Mouse (Mus musculus) thymus, postnatal 25 days (tissue): ENCODE measurements around the gene Rrm1.
"Not testable (repeated sequence)": the region's sequence is repeated elsewhere in the genome, so short reads cannot be mapped to it uniquely, and the experiment has no call there.

Source experiments
- DNase-seq: peaks from one replicate; pipeline ENCODE4 v3.0.0; 2022

Gene Rrm1

GRCm38 (mm10) chr7:102441657-102442391, at the start of gene Rrm1:
Rrm1 (plus strand) TSS chr7:102441695.
- DNase-seq, result peak; percentile 94

- no peak for DNase-seq
These were observed 47.6 kb upstream of the Rrm1 start for GRCm38 (mm10) chr7:102393898-102394297.

- no peak for DNase-seq
These were observed 45.6 kb upstream of the Rrm1 start for GRCm38 (mm10) chr7:102395894-102396293.

GRCm38 (mm10) chr7:102396331-102396730, 45.2 kb upstream of the Rrm1 start:
- no peak for DNase-seq

DNA sequence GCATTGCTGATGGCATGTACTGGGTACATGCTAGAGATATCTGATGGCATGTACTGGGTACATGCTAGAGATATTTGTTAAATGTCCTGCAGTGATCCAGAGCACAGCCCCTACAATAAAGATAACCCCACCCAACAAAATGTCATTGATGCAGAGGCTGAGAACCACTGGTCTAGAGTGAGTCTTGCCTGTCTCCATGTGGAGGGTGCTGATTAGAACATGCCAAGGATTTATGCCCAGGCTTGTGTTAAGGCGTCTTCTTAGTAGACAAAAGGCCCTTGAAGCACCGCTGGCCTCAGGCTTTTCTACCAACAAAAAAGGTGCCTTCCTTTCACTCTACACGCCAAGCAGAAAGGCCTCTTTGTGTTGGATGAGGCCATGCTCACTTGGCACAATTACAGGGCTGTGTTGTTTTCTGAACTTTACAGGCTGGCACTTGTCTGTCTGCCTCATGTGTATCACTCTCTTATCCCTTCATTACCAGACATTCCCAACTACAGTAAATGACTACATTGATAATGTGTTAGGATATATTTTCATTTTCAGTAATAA, 42.2 kb upstream of the Rrm1 start:
- DNase-seq, result no peak

DNA sequence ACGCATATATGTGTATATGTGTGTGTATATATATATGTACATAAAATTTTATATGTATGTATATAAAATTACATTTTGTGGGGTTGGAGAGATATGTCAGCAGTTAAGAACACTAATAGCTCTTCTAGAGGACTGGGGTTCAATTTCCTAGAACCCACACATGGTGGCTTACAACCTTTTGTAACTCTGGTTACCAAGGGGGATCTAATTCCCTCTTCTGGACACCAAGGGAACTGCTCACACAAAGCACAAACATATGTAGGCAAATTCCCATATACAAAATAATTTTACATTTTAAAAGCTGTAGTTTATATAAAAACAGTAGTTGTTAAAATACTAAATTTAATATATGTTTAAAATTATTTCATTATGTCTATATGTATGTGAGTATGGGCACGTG, 37.4 kb upstream of the Rrm1 start:
- DNase-seq, result no peak

- no peak for DNase-seq
These were observed 34.1 kb upstream of the Rrm1 start for GRCm38 (mm10) chr7:102407440-102407839.

GRCm38 (mm10) chr7:102415272-102415671, 26.2 kb upstream of the Rrm1 start:
- not testable (repeated sequence) for DNase-seq

GRCm38 (mm10) chr7:102415841-102416240, 25.7 kb upstream of the Rrm1 start:
- no peak for DNase-seq

- peak; percentile 45 for DNase-seq
These were observed 24.1 kb upstream of the Rrm1 start for GRCm38 (mm10) chr7:102417398-102417797.

DNA sequence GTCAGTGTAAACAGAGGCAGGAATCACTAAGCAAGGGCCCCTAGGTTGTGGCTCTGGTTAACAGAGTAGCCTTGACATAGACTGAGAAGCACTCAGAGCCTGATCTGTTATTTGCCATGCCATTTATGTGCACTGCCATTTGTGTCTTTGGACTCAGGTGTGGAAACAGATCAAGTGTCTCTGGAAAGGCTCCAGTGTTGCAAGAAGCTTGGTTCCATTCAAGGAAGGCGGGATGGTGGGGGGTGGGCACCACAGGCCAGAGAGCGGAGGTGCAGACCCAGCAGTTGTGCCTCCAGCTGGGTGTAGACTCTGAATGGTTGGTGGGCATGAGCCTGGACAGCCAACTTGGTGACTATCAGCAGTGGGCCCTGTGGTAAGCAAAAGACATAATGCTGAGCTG, 19.5 kb upstream of the Rrm1 start:
- DNase-seq, result no peak

DNA sequence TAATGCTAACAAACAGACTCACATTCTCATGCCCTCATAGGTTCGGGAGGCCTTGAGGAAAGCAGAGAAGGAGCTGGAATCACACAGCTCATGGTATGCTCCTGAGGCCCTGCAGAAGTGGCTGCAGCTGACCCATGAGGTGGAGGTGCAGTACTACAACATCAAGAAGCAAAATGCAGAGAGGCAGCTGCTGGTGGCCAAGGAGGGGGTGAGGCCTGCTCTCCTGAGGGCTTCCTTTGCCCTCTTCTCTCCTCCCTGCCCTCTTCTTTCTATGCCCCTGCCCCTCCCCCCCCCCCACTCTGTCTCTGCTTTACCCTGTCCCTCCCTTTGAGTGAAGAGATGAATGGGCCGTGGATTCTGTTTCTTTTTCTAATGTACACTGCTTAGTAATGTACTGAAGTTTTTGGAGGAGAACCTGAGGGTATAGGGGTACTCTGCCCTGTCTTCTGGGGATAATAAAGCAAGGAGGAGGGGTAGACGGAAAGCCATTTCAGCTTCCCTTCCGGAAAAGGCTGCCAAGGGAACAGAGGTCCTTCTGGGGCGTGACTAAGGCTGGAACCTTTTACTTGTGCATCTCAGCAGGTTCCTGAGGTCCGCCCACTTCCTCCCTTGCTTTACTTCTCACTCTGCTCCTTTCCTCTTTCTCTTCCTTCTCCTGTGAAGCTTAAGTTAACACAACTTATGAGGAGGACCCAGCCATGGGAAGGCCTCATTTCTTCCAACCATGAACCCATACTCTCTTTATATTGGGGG, 15.4 kb upstream of the Rrm1 start:
- peak; percentile 27 for DNase-seq

DNA sequence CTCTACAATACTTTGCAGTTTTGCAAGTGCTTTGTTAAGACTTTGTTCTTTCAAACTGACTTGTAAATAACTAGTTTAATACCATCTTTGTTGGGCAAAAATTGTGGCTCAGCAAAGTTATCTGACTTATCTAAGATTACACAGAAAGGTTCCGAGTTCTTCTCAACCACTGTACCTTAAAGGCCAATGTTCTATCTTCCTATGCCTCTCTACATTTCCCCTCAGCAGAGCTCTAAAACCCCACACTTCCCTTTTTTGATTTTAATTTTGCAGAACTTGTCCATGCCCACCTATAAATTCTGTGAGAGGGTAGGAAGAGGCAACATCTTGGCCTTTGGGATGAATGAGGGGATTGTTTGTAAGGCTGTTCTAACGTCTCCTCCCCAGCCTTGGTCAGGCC, 7.2 kb upstream of the Rrm1 start:
- DNase-seq, result no peak

DNA sequence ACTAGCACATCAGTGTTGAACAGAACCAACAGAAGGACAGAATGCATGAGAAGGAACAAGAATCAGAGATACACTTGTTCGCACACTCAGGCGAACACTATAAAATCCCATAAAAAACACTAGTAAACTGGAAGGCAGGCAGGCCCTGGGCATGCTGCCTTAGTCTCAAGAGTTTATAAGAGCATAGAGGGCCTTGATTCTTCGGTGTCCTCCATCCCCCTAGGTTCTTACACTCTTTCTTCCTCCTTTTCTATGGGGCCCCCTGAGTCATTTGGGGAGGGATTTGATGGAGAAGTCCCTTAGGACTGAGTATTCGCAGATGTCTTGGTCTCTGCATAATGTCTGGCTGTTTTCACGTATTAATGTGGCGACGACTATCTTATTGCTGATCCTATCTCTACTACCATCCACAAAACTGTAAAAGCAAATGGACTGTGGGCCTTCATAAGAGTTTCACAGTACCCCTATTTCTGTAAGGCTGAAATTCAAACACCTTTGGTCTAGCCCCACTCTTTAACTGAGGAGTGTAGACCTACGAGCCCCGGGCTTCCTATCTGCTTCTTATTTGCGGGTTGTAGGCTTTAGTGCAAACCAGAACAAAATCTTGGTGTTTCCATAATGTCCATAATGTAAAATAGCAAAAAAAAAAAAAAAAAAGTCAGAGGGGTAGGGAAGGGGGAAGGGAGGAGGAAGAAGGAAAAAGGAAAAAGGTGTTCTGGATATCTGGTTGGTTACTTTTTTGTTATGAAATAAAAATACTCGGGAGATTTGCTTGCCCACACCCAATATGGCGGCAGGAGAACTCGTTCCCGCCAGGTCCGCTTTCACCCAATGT, 456 bp upstream of the Rrm1 start:
- DNase-seq, result no peak

GRCm38 (mm10) chr7:102442432-102442831, 937 bp downstream of the Rrm1 start:
- DNase-seq, result no peak

GRCm38 (mm10) chr7:102444301-102444700, 2.8 kb downstream of the Rrm1 start:
- DNase-seq, result no peak

GRCm38 (mm10) chr7:102446438-102446837, 4.9 kb downstream of the Rrm1 start:
- DNase-seq, result no peak

- DNase-seq, result no peak
These were observed 17.3 kb downstream of the Rrm1 start for GRCm38 (mm10) chr7:102458618-102459380.

- no peak for DNase-seq
These were observed 26.1 kb downstream of the Rrm1 start for GRCm38 (mm10) chr7:102467566-102467965.

- no peak for DNase-seq
These were observed 31.2 kb downstream of the Rrm1 start for GRCm38 (mm10) chr7:102472675-102473074.

GRCm38 (mm10) chr7:102476601-102477000, 35.1 kb downstream of the Rrm1 start:
- DNase-seq, result no peak

DNA sequence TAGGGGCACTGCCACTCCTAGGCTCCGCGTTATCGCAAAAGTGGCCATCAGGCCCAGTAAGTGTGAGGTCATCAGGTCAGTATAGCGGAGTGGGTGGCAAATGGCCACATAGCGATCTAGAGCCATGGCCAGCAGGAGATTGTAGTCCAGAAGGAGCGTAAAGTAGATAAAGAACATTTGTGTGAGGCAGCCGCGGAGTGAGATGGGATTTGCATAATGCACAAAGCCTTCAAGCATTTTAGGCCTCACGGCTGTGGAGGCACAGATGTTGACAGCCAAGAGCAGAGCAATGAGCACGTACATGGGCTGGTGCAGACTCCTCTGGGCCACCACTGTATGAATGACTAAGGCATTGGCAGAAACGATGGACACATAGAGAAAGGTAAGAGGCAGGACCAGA, 35.9 kb downstream of the Rrm1 start:
- DNase-seq, result no peak
